Mouse (Mus musculus): Measurements from ENCODE around the gene Scd2. TPM values are rescaled to one million over a fixed set of nuclear protein-coding genes. Genes with fewer than 3 reads are reported as not detected.

The Scd2 gene
- polyA plus RNA-seq, 1 experiment from 2014 or later = 266 TPM

GRCm38 (mm10) chr19:44259484-44259883 lies 34.0 kb upstream of the Scd2 start:
- Histone ChIP-seq H3K27ac (no peak overlapping the region), H3K4me1 (no peaks in the 10 kb centered on the region), H3K9ac (no peak overlapping the region), H3K27me3 (replicated peaks) (no peaks in the 10 kb centered on the region), H3K4me3 (replicated peaks) (no peak overlapping the region), H3K9me3 (no peaks in the 10 kb centered on the region), H3K4me2 (no peak overlapping the region), H3K36me3 (no peaks in the 10 kb centered on the region)
- no peak for ATAC-seq (ENCODE audit: insufficient read depth, low FRiP score, low read depth)
- 80% methylated on average over 4 of the region's 4 CpGs for whole genome bisulfite sequencing

- H3K36me3 ChIP-seq = no peaks in the 10 kb centered on the region
- no peaks in the 10 kb centered on the region for H3K4me1 ChIP-seq
- H3K4me2 ChIP-seq = no peak overlapping the region
- no peak overlapping the region for H3K27ac ChIP-seq
- 77% methylated on average over 5 of the region's 5 CpGs for WGBS
- no peaks in the 10 kb centered on the region for H3K9me3 ChIP-seq
- no peak overlapping the region for H3K9ac ChIP-seq
- no peak overlapping the region for H3K4me3 ChIP-seq (replicated peaks)
- no peaks in the 10 kb centered on the region for H3K27me3 ChIP-seq (replicated peaks)
- no peak for ATAC-seq (ENCODE audit: insufficient read depth, low FRiP score, low read depth)
These were observed 33.0 kb upstream of the Scd2 start for GRCm38 (mm10) chr19:44260487-44260886.

DNA sequence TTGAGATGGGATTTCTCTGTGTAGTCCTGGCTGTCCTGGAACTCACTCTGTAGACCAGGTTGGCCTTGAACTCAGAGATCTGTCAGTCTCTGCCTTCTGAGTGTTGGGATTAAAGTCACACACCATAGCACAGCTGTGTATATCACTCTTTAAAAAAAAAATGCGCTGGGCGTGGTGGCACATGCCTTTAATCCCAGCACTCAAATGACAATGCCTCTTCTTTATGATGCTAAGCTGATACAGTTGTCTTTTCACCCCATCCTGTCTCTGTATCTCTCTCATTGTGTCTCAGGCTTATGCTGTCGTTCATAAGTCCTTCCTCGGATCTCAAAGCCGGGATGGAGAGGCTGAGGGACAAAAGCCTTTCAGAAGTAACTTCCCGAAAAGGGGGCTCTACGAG lies 31.7 kb upstream of the Scd2 start:
- peaks cover 8% of the 10 kb centered on the region for H3K4me1 ChIP-seq
- no peak overlapping the region for H3K9ac ChIP-seq
- H3K36me3 ChIP-seq = no peaks in the 10 kb centered on the region
- ATAC-seq (ENCODE audit: insufficient read depth, low FRiP score, low read depth) = no peak
- 88% methylated on average over 7 of the region's 7 CpGs for WGBS
- H3K4me3 ChIP-seq (replicated peaks) = no peak overlapping the region
- H3K9me3 ChIP-seq = no peaks in the 10 kb centered on the region
- no peak overlapping the region for H3K27ac ChIP-seq
- H3K4me2 ChIP-seq = no peak overlapping the region
- H3K27me3 ChIP-seq (replicated peaks) = no peaks in the 10 kb centered on the region

- ATAC-seq (ENCODE audit: insufficient read depth, low FRiP score, low read depth) = no peak
- no peaks in the 10 kb centered on the region for H3K36me3 ChIP-seq
- 84% methylated on average over 3 of the region's 3 CpGs for WGBS
These were observed 29.9 kb upstream of the Scd2 start for GRCm38 (mm10) chr19:44263581-44263980.

DNA sequence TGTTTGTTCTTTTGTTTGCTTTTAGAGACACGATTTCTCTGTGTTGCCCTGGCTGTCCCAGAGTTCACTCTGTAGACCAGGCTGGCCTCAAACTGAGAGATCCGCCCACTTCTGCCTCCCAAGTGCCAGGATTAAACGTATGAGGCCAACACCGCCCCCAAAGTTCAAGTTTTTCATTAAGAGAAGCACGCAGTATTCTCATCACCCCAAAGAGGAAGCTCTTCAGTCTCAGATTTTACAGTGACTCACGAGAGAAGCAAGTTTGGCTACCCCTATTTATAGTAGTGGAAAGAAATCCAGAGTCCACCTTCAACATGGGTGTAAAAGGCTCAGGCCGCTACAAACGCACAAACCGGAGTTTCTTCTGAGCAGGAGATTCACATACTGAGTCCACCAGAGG lies 29.2 kb upstream of the Scd2 start:
- 68% methylated on average over 9 of the region's 9 CpGs for WGBS
- no peak overlapping the region for H3K9ac ChIP-seq
- no peaks in the 10 kb centered on the region for H3K9me3 ChIP-seq
- no peaks in the 10 kb centered on the region for H3K36me3 ChIP-seq
- ATAC-seq (ENCODE audit: insufficient read depth, low FRiP score, low read depth) = no peak
- H3K4me3 ChIP-seq (replicated peaks) = no peak overlapping the region
- H3K4me1 ChIP-seq = peaks cover 8% of the 10 kb centered on the region
- H3K27me3 ChIP-seq (replicated peaks) = no peaks in the 10 kb centered on the region
- 0 out of 2 replicates have a peak overlapping the region, but pooled peaks have one; percentile 9 for H3K27ac ChIP-seq
- H3K4me2 ChIP-seq = no peak overlapping the region

More at GRCm38 (mm10) chr19:44263581-44263980, 29.9 kb upstream of the Scd2 start:
- Histone ChIP-seq H3K9me3 (no peaks in the 10 kb centered on the region), H3K4me3 (replicated peaks) (no peak overlapping the region), H3K27ac (no peak overlapping the region), H3K4me1 (peaks cover 8% of the 10 kb centered on the region), H3K27me3 (replicated peaks) (no peaks in the 10 kb centered on the region), H3K4me2 (no peak overlapping the region), H3K9ac (no peak overlapping the region)

DNA sequence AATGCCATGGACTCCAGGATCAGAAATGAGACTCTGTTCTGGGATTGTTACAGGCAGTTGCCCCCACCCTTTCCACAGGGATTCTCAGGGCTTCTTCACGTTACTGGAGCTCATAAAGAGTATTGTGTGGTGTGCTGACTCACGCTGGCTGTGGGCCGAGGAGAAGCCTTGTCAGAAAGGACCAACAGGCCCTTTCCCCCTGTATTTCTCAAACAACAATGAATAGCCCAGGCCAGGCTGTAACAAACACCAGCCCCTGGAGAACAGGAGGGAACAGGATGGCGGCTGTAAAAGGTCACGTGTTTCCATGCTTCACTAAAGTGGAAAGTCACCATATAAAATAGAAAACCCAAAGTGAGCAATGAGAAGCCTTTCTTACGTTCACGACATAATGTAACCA lies 28.2 kb upstream of the Scd2 start:
- Histone ChIP-seq H3K9ac (no peak overlapping the region), H3K27me3 (replicated peaks) (no peaks in the 10 kb centered on the region), H3K36me3 (no peaks in the 10 kb centered on the region), H3K9me3 (no peaks in the 10 kb centered on the region), H3K4me3 (replicated peaks) (no peak overlapping the region), H3K4me1 (peaks cover 8% of the 10 kb centered on the region), H3K27ac (no peak overlapping the region), H3K4me2 (no peak overlapping the region)
- WGBS = 65% methylated on average over 7 of the region's 7 CpGs
- no peak for ATAC-seq (ENCODE audit: insufficient read depth, low FRiP score, low read depth)

DNA sequence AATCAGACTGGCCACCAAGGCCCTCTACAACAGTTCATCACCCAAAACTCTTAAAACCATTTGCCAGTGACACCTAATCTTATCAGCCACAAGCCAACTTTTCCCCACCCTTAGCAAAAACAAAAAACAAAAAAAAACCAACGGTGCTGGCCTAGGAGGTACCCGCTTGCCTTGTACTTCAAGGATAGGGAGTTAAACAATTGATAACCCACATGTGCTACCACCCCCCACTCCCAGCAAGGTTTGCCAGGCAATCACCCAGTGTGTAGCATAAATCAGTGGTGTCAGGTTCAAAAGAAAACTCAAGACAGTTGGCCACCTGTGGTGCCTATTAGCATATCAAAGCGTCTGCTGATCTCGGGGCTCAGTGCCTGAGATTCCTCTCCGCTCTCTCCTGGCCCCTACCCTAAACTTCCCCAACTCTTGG lies 27.6 kb upstream of the Scd2 start:
- no peak overlapping the region for H3K9ac ChIP-seq
- no peak overlapping the region for H3K4me3 ChIP-seq (replicated peaks)
- H3K36me3 ChIP-seq = no peaks in the 10 kb centered on the region
- peak overlapping the region; percentile 83 for H3K4me2 ChIP-seq
- no peaks in the 10 kb centered on the region for H3K27me3 ChIP-seq (replicated peaks)
- WGBS = 48% methylated on average over 5 of the region's 5 CpGs
- H3K9me3 ChIP-seq = no peaks in the 10 kb centered on the region
- H3K27ac ChIP-seq = peak overlapping the region; percentile 97
- no peak for ATAC-seq (ENCODE audit: insufficient read depth, low FRiP score, low read depth)
- H3K4me1 ChIP-seq = peaks cover 8% of the 10 kb centered on the region

- peak; percentile 16; the same call in 1 of the 2 replicates for ATAC-seq (ENCODE audit: insufficient read depth, low FRiP score, low read depth)
- 7% methylated on average over 6 of the region's 6 CpGs for WGBS
These were observed 27.0 kb upstream of the Scd2 start for GRCm38 (mm10) chr19:44266458-44266823.

DNA sequence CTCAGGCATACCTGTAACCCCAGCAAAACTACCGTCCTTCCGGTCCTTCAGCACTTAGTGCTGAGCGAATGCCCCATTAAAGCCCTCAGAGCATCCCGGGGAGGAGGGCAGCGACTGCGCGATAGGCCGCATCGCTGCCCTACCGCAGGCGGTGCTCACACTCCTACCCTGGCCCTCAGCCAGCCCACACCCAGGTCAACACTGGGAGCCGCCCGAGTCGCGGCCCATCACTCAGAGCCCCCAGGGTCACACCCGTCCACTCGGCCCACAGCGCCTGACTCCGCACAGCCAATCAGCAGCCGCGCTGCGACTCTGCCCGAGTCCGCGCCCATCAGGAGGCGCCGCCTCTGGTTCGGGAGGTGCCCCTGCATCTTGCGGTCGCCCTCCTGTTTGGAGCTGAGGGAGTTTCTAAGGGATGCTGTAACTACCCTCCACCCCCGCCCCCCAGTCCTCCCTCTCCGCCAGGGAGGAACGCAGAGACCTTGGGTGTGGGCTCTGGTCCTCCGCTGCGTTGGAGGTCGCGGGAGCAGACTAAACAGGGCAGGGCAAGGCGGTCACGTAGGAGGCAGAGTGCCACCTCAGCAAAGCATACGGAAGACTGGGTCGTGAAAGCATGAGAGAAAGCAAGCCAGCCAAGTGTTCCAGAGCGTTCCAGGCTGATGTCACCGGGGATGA lies 26.5 kb upstream of the Scd2 start:
- Histone ChIP-seq H3K27me3 (replicated peaks) (no peaks in the 10 kb centered on the region), H3K9me3 (no peaks in the 10 kb centered on the region), H3K4me2 (peak overlapping the region; percentile 83), H3K4me1 (peaks cover 8% of the 10 kb centered on the region), H3K9ac (peak overlapping the region; percentile 44; the same call in 1 of the 2 replicates), H3K27ac (peak overlapping the region; percentile 97), H3K36me3 (no peaks in the 10 kb centered on the region), H3K4me3 (replicated peaks) (peak overlapping the region; percentile 54)
- ATAC-seq (ENCODE audit: insufficient read depth, low FRiP score, low read depth) = peak; percentile 99
- WGBS = under 1% methylated on average over 43 of the region's 43 CpGs

More at GRCm38 (mm10) chr19:44266458-44266823, 27.0 kb upstream of the Scd2 start:
- peak overlapping the region; percentile 83 for H3K4me2 ChIP-seq
- H3K36me3 ChIP-seq = no peaks in the 10 kb centered on the region
- peak overlapping the region; percentile 97 for H3K27ac ChIP-seq
- peaks cover 8% of the 10 kb centered on the region for H3K4me1 ChIP-seq
- H3K9ac ChIP-seq = no peak overlapping the region
- H3K9me3 ChIP-seq = no peaks in the 10 kb centered on the region
- H3K27me3 ChIP-seq (replicated peaks) = no peaks in the 10 kb centered on the region
- peak overlapping the region; percentile 54 for H3K4me3 ChIP-seq (replicated peaks)

GRCm38 (mm10) chr19:44267499-44268002 lies 25.9 kb upstream of the Scd2 start:
- H3K4me1 ChIP-seq = peaks cover 8% of the 10 kb centered on the region
- ATAC-seq (ENCODE audit: insufficient read depth, low FRiP score, low read depth) = no peak
- peak overlapping the region; percentile 83 for H3K4me2 ChIP-seq
- no peaks in the 10 kb centered on the region for H3K36me3 ChIP-seq
- WGBS = 10% methylated on average over 14 of the region's 18 CpGs
- H3K9ac ChIP-seq = peak overlapping the region; percentile 44; the same call in 1 of the 2 replicates
- H3K9me3 ChIP-seq = no peaks in the 10 kb centered on the region
- H3K27me3 ChIP-seq (replicated peaks) = no peaks in the 10 kb centered on the region
- peak overlapping the region; percentile 54 for H3K4me3 ChIP-seq (replicated peaks)
- peak overlapping the region; percentile 97 for H3K27ac ChIP-seq

DNA sequence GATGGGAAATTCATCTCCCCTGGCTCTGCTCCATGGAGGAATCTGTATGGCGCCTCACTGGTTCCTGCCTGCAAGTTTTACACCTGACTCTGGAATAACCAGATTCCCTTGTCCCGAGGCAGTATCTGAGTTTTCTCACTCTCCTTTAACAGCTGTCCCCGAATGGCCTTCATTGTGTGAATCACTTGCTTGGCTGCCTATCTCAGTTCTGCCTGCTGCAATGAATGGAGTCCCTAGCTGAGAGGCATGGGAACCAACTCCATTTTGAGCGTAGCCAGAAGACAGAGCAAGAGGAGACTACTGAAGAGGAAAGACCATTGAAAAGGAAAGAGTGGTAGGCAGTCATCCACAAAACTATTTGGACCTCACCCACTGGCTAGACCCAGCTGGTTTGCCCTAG lies 19.8 kb upstream of the Scd2 start:
- H3K4me2 ChIP-seq = no peak overlapping the region
- 86% methylated on average over 4 of the region's 4 CpGs for WGBS
- no peak overlapping the region for H3K4me3 ChIP-seq (replicated peaks)
- H3K27me3 ChIP-seq (replicated peaks) = no peaks in the 10 kb centered on the region
- H3K4me1 ChIP-seq = 0 out of 2 replicates have a peak, but pooled peaks cover 4% of the 10 kb centered on the region
- H3K9ac ChIP-seq = no peak overlapping the region
- no peak overlapping the region for H3K27ac ChIP-seq
- no peaks in the 10 kb centered on the region for H3K9me3 ChIP-seq
- H3K36me3 ChIP-seq = no peaks in the 10 kb centered on the region
- no peak for ATAC-seq (ENCODE audit: insufficient read depth, low FRiP score, low read depth)

DNA sequence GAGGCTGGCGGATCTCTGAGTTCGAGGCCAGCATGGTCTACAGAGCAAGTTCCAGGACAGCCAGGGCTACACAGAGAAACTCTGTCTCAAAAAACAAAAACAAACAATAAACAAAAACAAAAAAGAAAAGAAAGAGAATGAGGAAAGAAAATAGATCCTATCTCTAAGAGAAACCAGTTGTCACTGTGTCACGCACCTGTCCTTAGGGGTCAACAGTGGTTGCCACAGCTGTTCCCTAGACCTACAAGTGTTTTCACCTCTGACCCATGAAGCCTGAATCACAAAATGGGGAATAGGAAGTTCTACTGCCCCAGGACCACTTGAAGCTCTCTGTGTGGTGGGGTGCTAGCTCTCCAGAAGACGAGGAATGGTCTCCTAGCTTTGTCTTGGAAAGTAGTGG lies 19.0 kb upstream of the Scd2 start:
- H3K36me3 ChIP-seq = no peaks in the 10 kb centered on the region
- WGBS = 94% methylated on average over 4 of the region's 4 CpGs
- 0 out of 2 replicates have a peak, but pooled peaks cover 4% of the 10 kb centered on the region for H3K4me1 ChIP-seq
- H3K4me2 ChIP-seq = no peak overlapping the region
- no peak overlapping the region for H3K4me3 ChIP-seq (replicated peaks)
- H3K27me3 ChIP-seq (replicated peaks) = no peaks in the 10 kb centered on the region
- no peak overlapping the region for H3K9ac ChIP-seq
- no peaks in the 10 kb centered on the region for H3K9me3 ChIP-seq
- no peak for ATAC-seq (ENCODE audit: insufficient read depth, low FRiP score, low read depth)
- H3K27ac ChIP-seq = no peak overlapping the region
